Mouse (Mus musculus) forebrain, embryonic 15.5 days (tissue): Measurements from ENCODE around the gene Spata16. TPM values are rescaled to one million over a fixed set of nuclear protein-coding genes. Genes with fewer than 3 reads are reported as not detected.
"Not testable (repeated sequence)": the region's sequence is repeated elsewhere in the genome, so short reads cannot be mapped to it uniquely, and the experiment has no call there.

ENCODE experiments used
- ATAC-seq: fragments of 200-750 bp; cut with Nextera tagmentation; replicated peaks from 2 replicates; pipeline ENCODE4 v1.8.0; 2017; ENCODE audit warnings: mild to moderate bottlenecking, moderate TSS enrichment, moderate library complexity
- H3K27ac ChIP-seq: fragments of 300-500 bp; sonication (generic); replicated peaks from 2 replicates; pipeline ENCODE4 v1.5.1; 2015; ENCODE audit warnings: mild to moderate bottlenecking, inconsistent platforms
- H3K27me3 ChIP-seq: fragments of 300-500 bp; sonication (generic); 2 replicates; pipeline ENCODE4 v1.6.1; 2015; ENCODE audit warnings: inconsistent platforms
- H3K36me3 ChIP-seq: fragments of 300-500 bp; sonication (generic); 2 replicates; pipeline ENCODE4 v1.6.1; 2015; ENCODE audit warnings: mild to moderate bottlenecking, inconsistent platforms
- H3K4me1 ChIP-seq: fragments of 300-500 bp; sonication (generic); 2 replicates; pipeline ENCODE4 v1.6.1; 2015; ENCODE audit warnings: inconsistent platforms
- H3K4me2 ChIP-seq: fragments of 300-500 bp; sonication (generic); replicated peaks from 2 replicates; pipeline ENCODE4 v1.6.1; 2015; ENCODE audit warnings: mild to moderate bottlenecking, inconsistent platforms
- H3K4me3 ChIP-seq: fragments of 300-500 bp; sonication (generic); 2 replicates; pipeline ENCODE4 v1.5.1; 2015; ENCODE audit warnings: mild to moderate bottlenecking, inconsistent platforms
- H3K9ac ChIP-seq: fragments of 300-500 bp; sonication (generic); replicated peaks from 2 replicates; pipeline ENCODE4 v1.6.1; 2015; ENCODE audit warnings: mild to moderate bottlenecking, inconsistent platforms
- H3K9me3 ChIP-seq: fragments of 300-500 bp; sonication (generic); 2 replicates; pipeline ENCODE4 v1.6.1; 2016; ENCODE audit warnings: inconsistent platforms
- WGBS: fragments of 180-500 bp; shearing (Covaris S2); methylation state at CpG from one replicate; pipeline ENCODE4 v1.1.7; 2015; ENCODE audit warnings: mixed read lengths; 5-methylcytosine and 5-hydroxymethylcytosine counted together
- polyA plus RNA-seq: library from polyadenylated mRNA; unstranded; fragments of >200 nt; fragmentation: Nextera tagmentation; extraction: Ambion mirVana; gene quantifications from 2 replicates; pipeline ENCODE4 v1.2.1, GENCODE M21; 2015

Gene Spata16
- not detected in 2 replicates for polyA plus RNA-seq

DNA sequence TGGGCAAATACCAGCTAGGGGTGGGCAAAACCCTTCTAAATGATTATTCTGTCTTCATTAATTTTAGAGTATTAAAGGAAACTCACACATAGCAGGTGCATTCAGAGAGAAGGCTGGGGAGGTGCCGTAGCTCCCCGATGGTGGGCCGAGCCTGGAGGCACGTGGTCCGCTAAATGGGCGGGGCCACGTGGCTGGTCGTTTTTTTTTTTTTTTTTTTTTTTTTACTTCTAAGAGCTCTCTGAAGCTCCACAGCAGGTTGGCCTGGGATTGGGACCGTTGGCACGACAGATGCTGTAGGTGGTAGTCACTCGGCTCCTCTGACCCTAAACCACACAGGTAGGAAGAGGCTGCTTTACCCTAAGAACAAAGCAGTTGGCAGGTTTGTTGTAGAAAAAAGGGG lies at the start of gene Spata16:
Spata16 (plus strand) TSS at position 219 of the 400 bp plus-strand sequence.
- H3K4me2 ChIP-seq, result no peak within 1 kb of the TSS
- no peak within 1 kb of the TSS for H3K4me3 ChIP-seq
- peaks cover 24% of the 10 kb centered on the region for H3K4me1 ChIP-seq
- no peaks in the 10 kb centered on the region for H3K36me3 ChIP-seq
- H3K9me3 ChIP-seq, result no peaks in the 10 kb centered on the region
- no peak within 1 kb of the TSS for H3K27ac ChIP-seq
- ATAC-seq, result no peak
- WGBS, result 79% methylated on average over 11 of the region's 11 CpGs
- no peaks in the 10 kb centered on the region for H3K27me3 ChIP-seq
- H3K9ac ChIP-seq, result no peak within 1 kb of the TSS

GRCm38 (mm10) chr3:26604861-26605260 lies 32.6 kb upstream of the Spata16 start:
- no peak overlapping the region for H3K4me3 ChIP-seq
- H3K4me1 ChIP-seq, result no peaks in the 10 kb centered on the region
- H3K27ac ChIP-seq, result no peak overlapping the region
- no peaks in the 10 kb centered on the region for H3K27me3 ChIP-seq
- no peak overlapping the region for H3K9ac ChIP-seq
- H3K36me3 ChIP-seq, result no peaks in the 10 kb centered on the region
- H3K4me2 ChIP-seq, result no peak overlapping the region
- no peaks in the 10 kb centered on the region for H3K9me3 ChIP-seq
- no peak for ATAC-seq
- 93% methylated on average over 1 of the region's 1 CpGs for WGBS

DNA sequence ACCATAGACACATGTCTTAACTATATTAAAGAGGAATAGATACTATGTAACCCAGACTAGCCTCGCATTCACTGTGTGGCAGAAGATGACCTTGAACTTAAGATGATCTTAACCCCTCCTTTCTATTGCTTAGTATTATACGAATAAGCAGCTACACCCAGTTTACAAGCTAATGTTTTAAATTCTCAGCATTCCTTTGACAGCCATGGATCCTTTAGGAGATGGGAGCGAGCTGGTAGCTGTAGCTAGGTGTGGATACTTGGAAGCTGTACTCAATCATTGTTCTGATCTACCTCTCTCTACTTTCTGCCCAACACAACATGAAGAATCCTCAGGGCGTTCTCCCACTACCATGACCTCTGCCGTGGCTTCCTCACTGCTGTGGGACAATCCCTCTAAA lies 28.9 kb upstream of the Spata16 start:
- no peak overlapping the region for H3K9ac ChIP-seq
- H3K4me2 ChIP-seq, result no peak overlapping the region
- ATAC-seq, result no peak
- no peaks in the 10 kb centered on the region for H3K36me3 ChIP-seq
- 89% methylated on average over 5 of the region's 5 CpGs for WGBS
- no peak overlapping the region for H3K27ac ChIP-seq
- no peaks in the 10 kb centered on the region for H3K9me3 ChIP-seq
- no peaks in the 10 kb centered on the region for H3K4me1 ChIP-seq
- no peaks in the 10 kb centered on the region for H3K27me3 ChIP-seq
- no peak overlapping the region for H3K4me3 ChIP-seq

DNA sequence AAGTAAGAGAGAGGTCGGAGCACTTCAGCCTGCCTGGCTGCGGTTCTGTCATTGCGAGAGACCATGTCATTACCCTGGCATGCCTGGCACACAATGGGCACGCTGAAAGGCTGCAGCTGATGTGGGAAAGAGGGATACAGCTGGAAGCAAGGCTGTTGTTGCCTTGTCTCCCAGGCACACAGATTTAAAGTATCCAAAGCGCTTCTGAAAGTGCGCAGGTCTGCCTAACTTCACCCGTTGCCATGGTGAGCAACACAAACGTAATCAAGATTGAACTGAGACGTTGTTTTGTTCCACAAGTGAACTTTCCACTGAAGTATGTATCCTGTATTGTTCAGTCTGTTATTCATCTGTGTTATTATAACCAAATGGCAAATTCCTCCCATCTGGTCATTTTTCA lies 1.8 kb downstream of the Spata16 start:
- Histone ChIP-seq H3K9me3 (no peaks in the 10 kb centered on the region), H3K4me2 (peak overlapping the region; percentile 15; the same call in 1 of the 2 replicates), H3K4me1 (peaks cover 24% of the 10 kb centered on the region), H3K36me3 (no peaks in the 10 kb centered on the region), H3K4me3 (no peak overlapping the region), H3K27ac (peak overlapping the region; percentile 64; the same call in 1 of the 2 replicates), H3K27me3 (no peaks in the 10 kb centered on the region), H3K9ac (no peak overlapping the region)
- ATAC-seq, result no peak
- WGBS, result 19% methylated on average over 9 of the region's 9 CpGs

DNA sequence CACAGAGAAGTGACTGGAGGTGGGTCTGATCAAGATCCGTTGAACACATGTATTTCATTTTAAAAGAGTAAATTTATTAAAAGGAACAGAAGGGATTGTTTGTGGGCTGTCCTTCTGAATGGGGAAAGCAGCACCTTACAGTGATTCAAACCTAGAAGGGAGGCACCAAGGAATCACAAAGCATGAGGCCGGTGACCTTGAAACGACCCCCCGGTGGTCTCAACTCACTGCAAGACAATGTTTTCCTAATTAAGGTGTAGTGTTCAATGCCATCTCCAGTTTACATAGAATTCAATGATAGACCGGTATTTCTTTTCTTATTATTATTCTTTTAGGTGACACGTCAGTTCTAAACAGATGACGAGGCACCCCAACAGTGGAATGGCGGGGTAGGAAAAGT lies 2.4 kb downstream of the Spata16 start:
- Histone ChIP-seq H3K4me2 (no peak overlapping the region), H3K27ac (peak overlapping the region; percentile 64; the same call in 1 of the 2 replicates), H3K4me3 (no peak overlapping the region), H3K4me1 (peaks cover 24% of the 10 kb centered on the region), H3K9ac (no peak overlapping the region), H3K9me3 (no peaks in the 10 kb centered on the region), H3K27me3 (no peaks in the 10 kb centered on the region), H3K36me3 (no peaks in the 10 kb centered on the region)
- no peak for ATAC-seq
- WGBS, result 35% methylated on average over 8 of the region's 8 CpGs

- H3K27ac ChIP-seq, result peak overlapping the region; percentile 64
- ATAC-seq, result peak; percentile 68
Measured at GRCm38 (mm10) chr3:26640321-26641075, 3.1 kb downstream of the Spata16 start.

DNA sequence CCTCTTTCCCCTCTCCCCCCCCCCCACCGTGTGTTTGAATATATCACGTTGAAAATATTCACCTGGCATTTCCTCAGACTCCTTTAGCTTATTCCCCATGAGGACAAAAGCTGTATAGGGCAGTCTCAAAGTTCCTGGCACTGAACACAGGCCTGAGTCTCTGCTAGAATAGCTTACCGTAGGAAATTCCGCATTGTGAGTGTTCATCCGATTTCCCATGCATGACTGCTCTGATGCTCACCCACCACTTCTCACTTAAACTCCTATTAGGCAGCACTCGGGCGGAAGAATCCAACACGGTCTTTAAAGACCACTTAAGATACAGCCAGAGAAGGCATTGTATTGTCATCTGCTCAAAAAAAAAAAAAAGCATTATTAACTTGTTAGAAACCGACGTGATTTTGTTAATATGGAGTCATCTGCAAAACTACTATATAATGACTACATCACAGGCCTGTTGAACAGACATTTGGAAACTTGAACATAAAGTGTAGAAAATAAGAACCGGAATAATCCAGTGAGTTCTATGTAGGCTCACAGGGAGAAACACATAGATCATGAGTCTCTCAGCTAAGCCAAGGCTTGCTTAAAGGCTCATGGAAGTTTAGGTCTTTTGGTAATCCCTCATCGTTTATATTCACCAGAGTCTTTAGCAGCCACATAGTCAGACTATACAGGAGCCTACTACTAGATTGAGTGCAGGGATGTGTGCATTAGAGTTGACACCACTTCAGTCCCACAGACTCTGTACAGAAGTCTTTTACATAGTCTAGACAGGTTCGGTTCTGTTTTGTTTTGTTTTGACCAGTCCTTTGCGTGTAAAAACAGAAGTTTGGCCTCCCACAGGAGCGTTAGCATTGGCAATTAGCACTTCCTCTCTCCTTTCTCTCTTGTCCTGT lies 4.2 kb downstream of the Spata16 start:
- Histone ChIP-seq H3K36me3 (no peaks in the 10 kb centered on the region), H3K4me3 (no peak overlapping the region), H3K9ac (no peak overlapping the region), H3K27me3 (no peaks in the 10 kb centered on the region), H3K4me2 (no peak overlapping the region), H3K9me3 (no peaks in the 10 kb centered on the region), H3K27ac (peak overlapping the region; percentile 67), H3K4me1 (peaks cover 24% of the 10 kb centered on the region)
- peak; percentile 90 for ATAC-seq
- 14% methylated on average over 15 of the region's 15 CpGs for WGBS

More at GRCm38 (mm10) chr3:26640321-26641075, 3.1 kb downstream of the Spata16 start:
- no peak overlapping the region for H3K4me2 ChIP-seq
- H3K9me3 ChIP-seq, result no peaks in the 10 kb centered on the region
- peaks cover 24% of the 10 kb centered on the region for H3K4me1 ChIP-seq
- no peak overlapping the region for H3K9ac ChIP-seq
- H3K27me3 ChIP-seq, result no peaks in the 10 kb centered on the region
- 21% methylated on average over 8 of the region's 8 CpGs for WGBS
- no peaks in the 10 kb centered on the region for H3K36me3 ChIP-seq
- H3K4me3 ChIP-seq, result no peak overlapping the region

GRCm38 (mm10) chr3:26644136-26644535 lies 6.7 kb downstream of the Spata16 start:
- Histone ChIP-seq H3K27ac (no peak overlapping the region), H3K4me2 (no peak overlapping the region), H3K36me3 (no peaks in the 10 kb centered on the region), H3K27me3 (no peaks in the 10 kb centered on the region), H3K9me3 (no peaks in the 10 kb centered on the region), H3K4me1 (peaks cover 21% of the 10 kb centered on the region), H3K4me3 (no peak overlapping the region), H3K9ac (no peak overlapping the region)
- 51% methylated on average over 1 of the region's 1 CpGs for WGBS
- ATAC-seq, result no peak

DNA sequence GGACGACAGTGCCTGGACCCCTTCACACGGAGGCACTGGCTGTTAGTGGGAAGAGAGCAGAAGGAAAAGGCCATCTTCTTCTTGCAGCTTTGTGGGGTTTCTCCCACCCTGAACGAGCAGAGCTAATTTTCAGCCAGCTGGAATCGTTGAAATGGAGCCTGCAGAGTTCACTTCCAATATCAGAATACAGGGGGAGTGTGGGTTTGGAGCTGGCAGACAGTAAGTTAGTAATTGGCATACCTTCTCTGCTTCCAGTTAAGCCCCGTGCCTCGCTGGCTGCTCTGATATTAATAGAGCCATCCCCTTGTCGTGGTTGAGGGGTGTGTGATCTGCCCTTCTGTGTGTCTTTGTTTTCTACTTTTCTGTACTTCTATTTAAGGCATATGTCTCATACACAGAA lies 9.4 kb downstream of the Spata16 start:
- Histone ChIP-seq H3K4me2 (no peak overlapping the region), H3K36me3 (no peaks in the 10 kb centered on the region), H3K4me1 (no peaks in the 10 kb centered on the region), H3K27ac (peak overlapping the region; percentile 66), H3K9me3 (no peaks in the 10 kb centered on the region), H3K4me3 (no peak overlapping the region), H3K9ac (no peak overlapping the region), H3K27me3 (no peaks in the 10 kb centered on the region)
- ATAC-seq, result peak; percentile 73
- WGBS, result 54% methylated on average over 7 of the region's 7 CpGs

- H3K36me3 ChIP-seq, result no peaks in the 10 kb centered on the region
- H3K4me1 ChIP-seq, result no peaks in the 10 kb centered on the region
- H3K27me3 ChIP-seq, result no peaks in the 10 kb centered on the region
- H3K9me3 ChIP-seq, result no peaks in the 10 kb centered on the region
- H3K4me2 ChIP-seq, result no peak overlapping the region
- H3K4me3 ChIP-seq, result no peak overlapping the region
- no peak overlapping the region for H3K9ac ChIP-seq
- 76% methylated on average over 3 of the region's 3 CpGs for WGBS
- no peak for ATAC-seq
- no peak overlapping the region for H3K27ac ChIP-seq
Measured at GRCm38 (mm10) chr3:26685832-26686231, 48.4 kb downstream of the Spata16 start.

- H3K4me2 ChIP-seq, H3K4me3 ChIP-seq, H3K4me1 ChIP-seq, H3K9me3 ChIP-seq, H3K36me3 ChIP-seq, H3K27ac ChIP-seq, H3K9ac ChIP-seq, H3K27me3 ChIP-seq: not testable (repeated sequence)
- ATAC-seq, result peak; percentile 36; the same call in 1 of the 2 replicates
- 47% methylated on average over 5 of the region's 5 CpGs for WGBS
Measured at GRCm38 (mm10) chr3:26709492-26709891, 72.1 kb downstream of the Spata16 start.

- 63% methylated on average over 6 of the region's 6 CpGs for WGBS
- H3K9me3 ChIP-seq, result no peaks in the 10 kb centered on the region
- no peak overlapping the region for H3K4me2 ChIP-seq
- H3K27ac ChIP-seq, result no peak overlapping the region
- no peak for ATAC-seq
- H3K9ac ChIP-seq, result no peak overlapping the region
- no peak overlapping the region for H3K4me3 ChIP-seq
- no peaks in the 10 kb centered on the region for H3K4me1 ChIP-seq
- H3K27me3 ChIP-seq, result no peaks in the 10 kb centered on the region
- no peaks in the 10 kb centered on the region for H3K36me3 ChIP-seq
Measured at GRCm38 (mm10) chr3:26727526-26727925, 90.1 kb downstream of the Spata16 start.
